Mouse (Mus musculus) small intestine, adult 2 months (tissue): ENCODE results near the gene Recql5.

Experiments used
- CTCF ChIP-seq: fragments of 200-500 bp; IDR thresholded peaks from 2 replicates; pipeline ENCODE4 v1.5.1; 2012; ENCODE audit warnings: low read depth, mild to moderate bottlenecking, control low read depth, inconsistent platforms, low read length, moderate library complexity, mixed read lengths; ENCODE audit not compliant: insufficient replicate concordance, insufficient read length; ENCODE audit errors: extremely low read depth
- POLR2A ChIP-seq: fragments of 200-500 bp; IDR thresholded peaks from 2 replicates; pipeline ENCODE4 v1.6.1; 2012; ENCODE audit warnings: low read depth, mild to moderate bottlenecking, control low read depth, inconsistent platforms, low read length, moderate library complexity

DNA sequence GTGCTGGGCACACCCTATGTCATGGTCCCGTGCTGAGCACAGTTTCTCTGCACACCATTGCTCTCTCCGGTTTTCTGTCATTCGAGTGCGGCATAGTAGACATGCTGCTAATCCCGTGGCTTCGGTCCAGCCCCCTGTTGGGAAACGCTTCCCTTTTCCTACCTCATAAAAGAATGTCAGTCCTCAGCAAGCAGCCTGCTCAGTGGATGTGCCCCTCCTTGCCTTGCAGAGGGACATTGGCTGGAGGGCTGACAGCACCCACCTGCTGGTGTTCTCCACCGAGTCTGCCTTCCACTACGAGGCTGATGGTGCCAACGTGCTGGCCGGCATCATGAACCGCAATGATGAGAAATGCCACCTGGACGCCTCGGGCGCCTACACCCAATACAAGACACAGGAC, 49.2 kb upstream of the Recql5 start:
- TF ChIP-seq CTCF (no peak), POLR2A (no peak)
